In genomic region chr2:92604565-92604964, GRCm38 (mm10) we compare ENCODE assay signal across 21 mouse cellular contexts. TPM values are rescaled to one million over a fixed set of nuclear protein-coding genes. Genes with fewer than 3 reads are reported as not detected.
DNase-seq lines count a peak whose midpoint lies in the region; ATAC-seq and TF ChIP-seq lines count a peak whose summit lies in the region.
"Had no signal": no experiment of that assay in that cellular context is flagged by ENCODE, and none has a peak within 500 bp of the region (broad histone marks: within the 10 kb centered on the region; RNA-seq: fewer than 3 reads in every experiment).

No protein-coding gene starts in this region.

- DNase-seq in hindbrain, postnatal 0 days (ENCODE audit: low spot score): no peak
- no peak for DNase-seq in hindbrain, embryonic 10.5 days (ENCODE audit: low spot score)
- DNase-seq in midbrain, postnatal 0 days (ENCODE audit: low spot score): no peak
- no peak for DNase-seq in hindbrain, embryonic 11.5 days (ENCODE audit: low spot score)
- DNase-seq: adrenal gland, adult 8-10 months; adrenal gland, postnatal 36 days; cerebellum, adult 2 months; cerebellum, postnatal 10 days; embryo, embryonic 11 days; gastrocnemius, postnatal 10 days; heart, postnatal 10 days; heart, postnatal 4 days had no signal

- H3K27ac ChIP-seq in hindbrain, postnatal 0 days: no peak overlapping the region
- H3K27ac ChIP-seq in hindbrain, embryonic 10.5 days: no peak overlapping the region
- H3K27ac ChIP-seq in cortical plate, adult 2 months (ENCODE audit: insufficient read depth, low read length): peak overlapping the region; percentile 36
- no peak overlapping the region for H3K27ac ChIP-seq in midbrain, embryonic 13.5 days
- H3K27ac ChIP-seq in midbrain, postnatal 0 days (ENCODE audit: low read depth, low read length): no peak overlapping the region
- no peak overlapping the region for H3K27ac ChIP-seq in hindbrain, embryonic 11.5 days (ENCODE audit: low read depth, low read length)
- H3K27ac ChIP-seq: embryonic facial prominence, embryonic 15.5 days; forebrain, embryonic 10.5 days; heart, embryonic 10.5 days had no signal

- H3K9me3 ChIP-seq in hindbrain, postnatal 0 days (ENCODE audit: low read length): no peaks in the 10 kb centered on the region
- no peaks in the 10 kb centered on the region for H3K9me3 ChIP-seq in hindbrain, embryonic 10.5 days
- no peaks in the 10 kb centered on the region for H3K9me3 ChIP-seq in midbrain, embryonic 13.5 days
- no peaks in the 10 kb centered on the region for H3K9me3 ChIP-seq in midbrain, postnatal 0 days (ENCODE audit: low read length)
- no peaks in the 10 kb centered on the region for H3K9me3 ChIP-seq in hindbrain, embryonic 11.5 days (ENCODE audit: control insufficient read depth, low read length)
- H3K9me3 ChIP-seq: embryonic facial prominence, embryonic 15.5 days; forebrain, embryonic 10.5 days; G1E; heart, embryonic 10.5 days had no signal

- H3K4me3 ChIP-seq in hindbrain, postnatal 0 days (ENCODE audit: low read length): no peak overlapping the region
- H3K4me3 ChIP-seq in hindbrain, embryonic 10.5 days: no peak overlapping the region
- H3K4me3 ChIP-seq in cortical plate, adult 2 months (ENCODE audit: insufficient read depth, low read length): peak overlapping the region; percentile 91
- H3K4me3 ChIP-seq in midbrain, embryonic 13.5 days (replicated peaks): no peak overlapping the region
- no peak overlapping the region for H3K4me3 ChIP-seq in midbrain, postnatal 0 days (ENCODE audit: low read depth, low read length)
- no peak overlapping the region for H3K4me3 ChIP-seq in hindbrain, embryonic 11.5 days (ENCODE audit: low read depth, low read length)
- H3K4me3 ChIP-seq: embryonic facial prominence, embryonic 15.5 days; erythroblast, embryonic 14.5 days; forebrain, embryonic 10.5 days; heart, embryonic 10.5 days had no signal

- no peak for TF ChIP-seq CTCF in hindbrain, postnatal 0 days (IDR thresholded peaks at IDR 0.05; ENCODE audit: low read depth)
- no peak for TF ChIP-seq CTCF in cortical plate, adult 2 months (IDR thresholded peaks at IDR 0.05; ENCODE audit: extremely low read depth, insufficient read depth, low read length)
- no peak for TF ChIP-seq CTCF in midbrain, postnatal 0 days (IDR thresholded peaks at IDR 0.05)

- ATAC-seq in hindbrain, postnatal 0 days: no peak
- no peak for ATAC-seq in midbrain, embryonic 13.5 days
- ATAC-seq in midbrain, postnatal 0 days (ENCODE audit: low FRiP score): no peak
- no peak for ATAC-seq in hindbrain, embryonic 11.5 days (ENCODE audit: low FRiP score)
- ATAC-seq: forebrain, embryonic 16.5 days; hindbrain, embryonic 16.5 days had no signal

- H3K4me2 ChIP-seq in hindbrain, postnatal 0 days (ENCODE audit: low read depth, low read length): 0 out of 2 replicates have a peak overlapping the region, but pooled peaks have one; percentile 5
- peak overlapping the region; percentile 20 for H3K4me2 ChIP-seq in midbrain, embryonic 13.5 days (replicated peaks)
- H3K4me2 ChIP-seq in midbrain, postnatal 0 days (ENCODE audit: low read depth, low read length, poor library complexity, severe bottlenecking): peak overlapping the region; percentile 74; the same call in 1 of the 2 replicates
- H3K4me2 ChIP-seq in hindbrain, embryonic 11.5 days (replicated peaks; ENCODE audit: low read depth, low read length): no peak overlapping the region
- H3K4me2 ChIP-seq: embryonic facial prominence, embryonic 15.5 days had no signal

- peaks cover 19% of the 10 kb centered on the region; the same call in 1 of the 2 replicates for H3K4me1 ChIP-seq in hindbrain, postnatal 0 days (ENCODE audit: insufficient read depth, low read length)
- peaks cover 58% of the 10 kb centered on the region for H3K4me1 ChIP-seq in hindbrain, embryonic 10.5 days (replicated peaks)
- peaks cover 14% of the 10 kb centered on the region for H3K4me1 ChIP-seq in cortical plate, adult 2 months (ENCODE audit: control insufficient read depth, insufficient read depth, low read length)
- peaks cover 62% of the 10 kb centered on the region for H3K4me1 ChIP-seq in midbrain, embryonic 13.5 days (replicated peaks)
- peaks cover 15% of the 10 kb centered on the region for H3K4me1 ChIP-seq in midbrain, postnatal 0 days (ENCODE audit: insufficient read depth, low read length)
- H3K4me1 ChIP-seq in hindbrain, embryonic 11.5 days (replicated peaks; ENCODE audit: control insufficient read depth, insufficient read depth, low read length): 0 out of 2 replicates have a peak, but pooled peaks cover 2% of the 10 kb centered on the region

- H3K27me3 ChIP-seq in hindbrain, postnatal 0 days (ENCODE audit: insufficient read depth, low read length): no peaks in the 10 kb centered on the region
- peaks cover 90% of the 10 kb centered on the region for H3K27me3 ChIP-seq in hindbrain, embryonic 10.5 days (ENCODE audit: insufficient read depth, poor library complexity, severe bottlenecking)
- H3K27me3 ChIP-seq in midbrain, embryonic 13.5 days: peaks cover 11% of the 10 kb centered on the region
- no peaks in the 10 kb centered on the region for H3K27me3 ChIP-seq in midbrain, postnatal 0 days (ENCODE audit: insufficient read depth, low read length)
- H3K27me3 ChIP-seq in hindbrain, embryonic 11.5 days (ENCODE audit: control insufficient read depth, insufficient read depth, low read length): peaks cover 24% of the 10 kb centered on the region

- no peak overlapping the region for H3K9ac ChIP-seq in hindbrain, postnatal 0 days (replicated peaks; ENCODE audit: low read length)
- no peak overlapping the region for H3K9ac ChIP-seq in midbrain, embryonic 13.5 days (replicated peaks)
- no peak overlapping the region for H3K9ac ChIP-seq in midbrain, postnatal 0 days (replicated peaks; ENCODE audit: low read length, poor library complexity, severe bottlenecking)
- H3K9ac ChIP-seq in hindbrain, embryonic 11.5 days (ENCODE audit: low read depth, low read length): no peak overlapping the region
- H3K9ac ChIP-seq: embryonic facial prominence, embryonic 15.5 days had no signal

- no peak for TF ChIP-seq POLR2A in cortical plate, adult 2 months (IDR thresholded peaks at IDR 0.05; ENCODE audit: extremely low read depth, insufficient read depth, low read length)

- H3K36me3 ChIP-seq in hindbrain, postnatal 0 days (ENCODE audit: insufficient read depth, low read length): no peaks in the 10 kb centered on the region
- no peaks in the 10 kb centered on the region for H3K36me3 ChIP-seq in hindbrain, embryonic 10.5 days
- no peaks in the 10 kb centered on the region for H3K36me3 ChIP-seq in midbrain, embryonic 13.5 days
- peaks cover 9% of the 10 kb centered on the region; the same call in 1 of the 2 replicates for H3K36me3 ChIP-seq in midbrain, postnatal 0 days (ENCODE audit: insufficient read depth, low read length)
- H3K36me3 ChIP-seq in hindbrain, embryonic 11.5 days (ENCODE audit: control insufficient read depth, insufficient read depth, low read length): no peaks in the 10 kb centered on the region
- H3K36me3 ChIP-seq: embryonic facial prominence, embryonic 15.5 days; forebrain, embryonic 10.5 days; G1E; heart, embryonic 10.5 days had no signal

- WGBS in hindbrain, postnatal 0 days: 84% methylated on average over 5 of the region's 5 CpGs
- 85% methylated on average over 5 of the region's 5 CpGs for WGBS in hindbrain, embryonic 10.5 days
- 84% methylated on average over 5 of the region's 5 CpGs for WGBS in midbrain, embryonic 13.5 days
- 90% methylated on average over 5 of the region's 5 CpGs for WGBS in midbrain, postnatal 0 days
- 87% methylated on average over 5 of the region's 5 CpGs for WGBS in hindbrain, embryonic 11.5 days

RNA-seq across cellular contexts. Expression of gene Chst1, which starts 5.1 kb away (rescaled TPM):
- 34.9 and 49.2 TPM in 2 replicates for total RNA-seq in hindbrain, postnatal 0 days (2014; rRNA removed)
- 23.2 and 24.4 TPM in 2 replicates for polyA plus RNA-seq in hindbrain, postnatal 0 days (2015; fragmentation: Nextera tagmentation; extraction: Ambion mirVana)
- polyA plus RNA-seq in hindbrain, embryonic 10.5 days (2016; fragmentation: Nextera tagmentation; extraction: Ambion mirVana): 3.9 and 5.0 TPM in 2 replicates
- 235 and 243 TPM in 2 replicates for polyA plus RNA-seq in cortical plate, adult 2 months (2012; rRNA removed)
- 26.2 and 35.4 TPM in 2 replicates for polyA plus RNA-seq in midbrain, embryonic 13.5 days (2015; fragmentation: Nextera tagmentation; extraction: Ambion mirVana)
- 64.4 and 73.8 TPM in 2 replicates for total RNA-seq in midbrain, postnatal 0 days (2014; rRNA removed)
- polyA plus RNA-seq in midbrain, postnatal 0 days (2015; fragmentation: Nextera tagmentation; extraction: Ambion mirVana): 39.5 and 43.0 TPM in 2 replicates
- 3.9 and 4.3 TPM in 2 replicates for polyA plus RNA-seq in hindbrain, embryonic 11.5 days (2014; fragmentation: Nextera tagmentation; extraction: Ambion mirVana)
- polyA plus RNA-seq: erythroblast, embryonic 14.5 days had no signal
